Mouse (Mus musculus) liver, embryonic 11.5 days (tissue): ENCODE results near the gene Glis3. TPM values are rescaled to one million over a fixed set of nuclear protein-coding genes. Genes with fewer than 3 reads are reported as not detected.

Source experiments
- ATAC-seq: fragments of 200-750 bp; cut with Nextera tagmentation; replicated peaks from 2 replicates; pipeline ENCODE4 v1.8.0; 2017; ENCODE audit warnings: moderate number of reproducible peaks, mild to moderate bottlenecking, moderate TSS enrichment, moderate library complexity; ENCODE audit not compliant: low FRiP score
- DNase-seq: peaks from one replicate; pipeline ENCODE4 v3.0.0-alpha.2; 2017; ENCODE audit warnings: low spot score
- H3K27ac ChIP-seq: fragments of 300-500 bp; sonication (generic); 2 replicates; pipeline ENCODE4 v1.5.1; 2014; ENCODE audit warnings: mild to moderate bottlenecking, low read depth, low read length, control low read depth
- H3K27me3 ChIP-seq: fragments of 300-500 bp; sonication (generic); replicated peaks from 2 replicates; pipeline ENCODE4 v1.6.1; 2014; ENCODE audit warnings: low read length, mixed read lengths; ENCODE audit not compliant: control insufficient read depth, insufficient read depth
- H3K36me3 ChIP-seq: fragments of 300-500 bp; sonication (generic); 2 replicates; pipeline ENCODE4 v1.6.1; 2014; ENCODE audit warnings: mild to moderate bottlenecking, low read length, moderate library complexity, mixed read lengths; ENCODE audit not compliant: control insufficient read depth, insufficient read depth
- H3K4me1 ChIP-seq: fragments of 300-500 bp; sonication (generic); replicated peaks from 2 replicates; pipeline ENCODE4 v1.6.1; 2014; ENCODE audit warnings: low read length, mixed read lengths; ENCODE audit not compliant: control insufficient read depth, insufficient read depth
- H3K4me2 ChIP-seq: fragments of 300-500 bp; sonication (generic); 2 replicates; pipeline ENCODE4 v1.6.1; 2014; ENCODE audit warnings: mild to moderate bottlenecking, control low read depth, moderate library complexity
- H3K4me3 ChIP-seq: fragments of 300-500 bp; sonication (generic); 2 replicates; pipeline ENCODE4 v1.5.1; 2014; ENCODE audit warnings: low read depth, low read length, control low read depth
- H3K9ac ChIP-seq: fragments of 300-500 bp; sonication (generic); 2 replicates; pipeline ENCODE4 v1.6.1; 2014; ENCODE audit warnings: low read depth, low read length, control low read depth
- H3K9me3 ChIP-seq: fragments of 300-500 bp; sonication (generic); 2 replicates; pipeline ENCODE4 v1.6.1; 2016; ENCODE audit warnings: low read length, inconsistent platforms, mixed read lengths; ENCODE audit not compliant: control insufficient read depth
- WGBS: fragments of 180-500 bp; shearing (Covaris S2); extraction: QIAGEN DNeasy Blood & Tissue Kit; methylation state at CpG from one replicate; pipeline ENCODE4 v1.1.7; 2014; 5-methylcytosine and 5-hydroxymethylcytosine counted together
- polyA plus RNA-seq: library from polyadenylated mRNA; unstranded; fragments of >200 nt; fragmentation: Nextera tagmentation; extraction: Ambion mirVana; gene quantifications from 2 replicates; pipeline ENCODE4 v1.2.1, GENCODE M21; 2014

Gene Glis3
- polyA plus RNA-seq, 1 experiment from 2014 or later: 0.47 TPM

DNA sequence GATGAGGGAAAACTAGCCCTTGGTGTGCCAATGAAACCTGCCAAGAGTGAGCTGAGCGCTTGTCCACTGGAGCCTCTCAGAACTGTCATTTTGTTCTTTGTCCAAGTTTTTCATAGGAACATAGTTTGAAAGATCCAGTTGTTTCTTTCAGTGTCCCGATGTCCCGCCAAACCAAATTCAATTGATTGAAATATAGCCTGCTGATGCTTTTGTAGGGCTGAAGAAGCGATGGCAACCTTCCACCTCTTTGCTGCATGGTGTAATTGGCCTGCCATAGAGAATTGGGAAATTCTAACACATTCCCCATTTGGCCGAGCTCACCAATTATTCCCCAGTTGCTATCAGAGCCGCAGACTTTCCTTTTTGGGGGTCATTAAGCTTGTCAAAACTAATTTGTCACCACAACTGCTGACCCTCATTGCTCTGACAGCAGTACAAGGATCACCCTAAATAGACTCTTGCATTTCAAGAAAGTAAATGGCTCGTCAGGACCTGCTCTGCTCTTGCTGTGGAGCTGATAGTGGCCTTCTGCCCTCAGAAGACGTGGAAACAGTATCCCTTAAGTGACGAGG lies 299.1 kb downstream of the Glis3 start:
- WGBS: 65% methylated on average over 9 of the region's 9 CpGs
- no peak for DNase-seq

DNA sequence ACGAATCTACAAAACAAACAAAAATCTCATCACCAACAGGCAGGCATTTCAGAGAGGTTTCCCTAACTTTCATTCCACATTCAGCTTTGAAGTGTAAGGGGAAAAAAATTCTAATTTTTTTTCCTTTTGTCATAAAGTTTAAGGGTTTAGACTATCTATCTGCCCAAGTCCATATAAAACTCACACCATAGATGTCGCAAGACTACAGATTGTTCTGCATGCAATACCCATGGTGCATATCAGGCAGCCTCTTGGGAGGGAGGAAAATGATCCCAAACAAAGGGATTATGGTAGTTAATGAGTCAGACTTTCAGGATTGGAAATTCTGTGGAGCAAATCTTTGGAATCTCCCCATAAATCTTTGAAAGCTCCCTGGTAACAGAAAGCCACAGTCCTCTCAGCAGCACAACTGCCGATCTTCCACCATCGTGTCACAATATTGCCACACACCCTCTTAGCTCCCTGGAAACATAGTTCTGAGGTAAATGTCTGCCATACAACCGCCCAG lies 302.0 kb downstream of the Glis3 start:
- H3K9ac ChIP-seq: no peak overlapping the region
- no peaks in the 10 kb centered on the region for H3K27me3 ChIP-seq
- ATAC-seq (no peak), DNase-seq (no peak)
- no peak overlapping the region for H3K4me2 ChIP-seq
- H3K4me1 ChIP-seq: no peaks in the 10 kb centered on the region
- no peak overlapping the region for H3K27ac ChIP-seq
- H3K36me3 ChIP-seq: no peaks in the 10 kb centered on the region
- H3K4me3 ChIP-seq: no peak overlapping the region
- 78% methylated on average over 5 of the region's 5 CpGs for WGBS
- H3K9me3 ChIP-seq: no peaks in the 10 kb centered on the region

More for the DNA sequence above, 299.1 kb downstream of the Glis3 start:
- H3K9ac ChIP-seq: no peak overlapping the region
- H3K4me2 ChIP-seq: no peak overlapping the region
- H3K4me1 ChIP-seq: no peaks in the 10 kb centered on the region
- no peaks in the 10 kb centered on the region for H3K27me3 ChIP-seq
- H3K27ac ChIP-seq: no peak overlapping the region
- no peak overlapping the region for H3K4me3 ChIP-seq
- no peaks in the 10 kb centered on the region for H3K36me3 ChIP-seq
- no peaks in the 10 kb centered on the region for H3K9me3 ChIP-seq
- no peak for ATAC-seq

DNA sequence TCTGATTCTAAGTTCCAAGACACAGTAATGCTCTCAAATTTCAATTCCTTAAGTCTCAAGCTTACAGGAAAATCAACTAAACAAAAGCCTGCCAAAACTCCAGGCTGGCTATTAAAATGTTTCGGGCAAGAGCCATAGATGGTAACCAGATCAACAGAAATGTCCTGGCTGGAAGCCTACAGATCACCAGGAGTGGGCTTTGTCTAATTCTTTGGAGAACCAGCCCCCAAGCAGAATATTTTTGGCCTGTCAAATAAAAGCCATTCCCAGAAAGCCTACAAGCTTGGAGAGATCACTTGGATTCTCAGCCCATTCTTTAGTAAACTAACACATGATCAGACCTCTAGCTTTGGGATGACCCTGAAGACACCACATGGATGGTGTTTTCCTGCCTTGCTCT lies 303.5 kb downstream of the Glis3 start:
- DNase-seq (no peak), ATAC-seq (no peak)
- Histone ChIP-seq H3K27ac (no peak overlapping the region), H3K9ac (no peak overlapping the region), H3K9me3 (no peaks in the 10 kb centered on the region), H3K36me3 (no peaks in the 10 kb centered on the region), H3K27me3 (no peaks in the 10 kb centered on the region), H3K4me2 (no peak overlapping the region), H3K4me1 (no peaks in the 10 kb centered on the region), H3K4me3 (no peak overlapping the region)
- 79% methylated on average over 1 of the region's 1 CpGs for WGBS

- H3K4me2 ChIP-seq: no peak overlapping the region
- H3K36me3 ChIP-seq: no peaks in the 10 kb centered on the region
- H3K27ac ChIP-seq: no peak overlapping the region
- H3K4me1 ChIP-seq: no peaks in the 10 kb centered on the region
- H3K9me3 ChIP-seq: no peaks in the 10 kb centered on the region
- H3K4me3 ChIP-seq: no peak overlapping the region
- no peak overlapping the region for H3K9ac ChIP-seq
- H3K27me3 ChIP-seq: no peaks in the 10 kb centered on the region
- DNase-seq (no peak), ATAC-seq (no peak)
- WGBS: 81% methylated on average over 2 of the region's 2 CpGs
These were observed 304.1 kb downstream of the Glis3 start for GRCm38 (mm10) chr19:28375746-28376145.

DNA sequence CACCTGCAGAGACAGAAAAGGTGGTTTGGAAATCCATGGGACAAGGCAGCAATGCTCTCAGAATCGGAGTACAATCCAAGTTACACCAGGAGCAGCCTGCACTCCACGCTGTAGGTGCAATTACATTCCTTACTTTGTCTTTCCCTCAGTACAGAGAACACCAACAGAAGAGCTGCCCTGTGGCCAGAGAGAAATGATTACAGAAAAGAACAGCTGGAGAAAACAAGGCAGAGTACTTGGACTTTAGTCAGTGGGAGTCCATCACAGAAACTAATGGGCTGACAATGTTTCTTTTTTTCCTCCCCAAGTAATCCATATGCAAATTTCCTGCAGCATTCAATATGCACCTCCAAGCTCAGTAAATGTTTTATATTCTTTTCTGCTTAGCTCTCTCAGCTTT lies 305.4 kb downstream of the Glis3 start:
- H3K36me3 ChIP-seq: no peaks in the 10 kb centered on the region
- WGBS: 58% methylated on average over 2 of the region's 2 CpGs
- H3K4me3 ChIP-seq: no peak overlapping the region
- ATAC-seq (no peak), DNase-seq (no peak)
- H3K27me3 ChIP-seq: no peaks in the 10 kb centered on the region
- H3K4me1 ChIP-seq: no peaks in the 10 kb centered on the region
- no peak overlapping the region for H3K9ac ChIP-seq
- no peak overlapping the region for H3K27ac ChIP-seq
- H3K4me2 ChIP-seq: no peak overlapping the region
- H3K9me3 ChIP-seq: no peaks in the 10 kb centered on the region

- Histone ChIP-seq H3K9ac (no peak overlapping the region), H3K36me3 (no peaks in the 10 kb centered on the region), H3K27ac (no peak overlapping the region), H3K4me3 (no peak overlapping the region), H3K9me3 (no peaks in the 10 kb centered on the region), H3K27me3 (no peaks in the 10 kb centered on the region), H3K4me2 (no peak overlapping the region), H3K4me1 (no peaks in the 10 kb centered on the region)
- DNase-seq: no peak
- no peak for ATAC-seq
- WGBS: 79% methylated on average over 4 of the region's 4 CpGs
These were observed 311.7 kb downstream of the Glis3 start for GRCm38 (mm10) chr19:28368215-28368614.

GRCm38 (mm10) chr19:28367274-28367673 lies 312.6 kb downstream of the Glis3 start:
- no peaks in the 10 kb centered on the region for H3K9me3 ChIP-seq
- 85% methylated on average over 6 of the region's 6 CpGs for WGBS

GRCm38 (mm10) chr19:28366766-28367165 lies 313.1 kb downstream of the Glis3 start:
- no peak overlapping the region for H3K27ac ChIP-seq
- no peak overlapping the region for H3K4me3 ChIP-seq
- H3K9me3 ChIP-seq: no peaks in the 10 kb centered on the region
- H3K9ac ChIP-seq: no peak overlapping the region
- no peaks in the 10 kb centered on the region for H3K4me1 ChIP-seq
- no peaks in the 10 kb centered on the region for H3K36me3 ChIP-seq
- no peak overlapping the region for H3K4me2 ChIP-seq
- no peak for ATAC-seq
- H3K27me3 ChIP-seq: no peaks in the 10 kb centered on the region
- WGBS: 75% methylated on average over 1 of the region's 1 CpGs
- DNase-seq: no peak

More at GRCm38 (mm10) chr19:28367274-28367673, 312.6 kb downstream of the Glis3 start:
- no peak for ATAC-seq
- Histone ChIP-seq H3K9ac (no peak overlapping the region), H3K27ac (no peak overlapping the region), H3K4me3 (no peak overlapping the region), H3K27me3 (no peaks in the 10 kb centered on the region), H3K36me3 (no peaks in the 10 kb centered on the region), H3K4me1 (no peaks in the 10 kb centered on the region), H3K4me2 (no peak overlapping the region)
- DNase-seq: no peak

GRCm38 (mm10) chr19:28365897-28366296 lies 314.0 kb downstream of the Glis3 start:
- 41% methylated on average over 7 of the region's 7 CpGs for WGBS
- Histone ChIP-seq H3K27ac (no peak overlapping the region), H3K4me2 (no peak overlapping the region), H3K4me3 (no peak overlapping the region), H3K4me1 (no peaks in the 10 kb centered on the region), H3K9ac (no peak overlapping the region), H3K36me3 (no peaks in the 10 kb centered on the region), H3K9me3 (no peaks in the 10 kb centered on the region), H3K27me3 (no peaks in the 10 kb centered on the region)
- ATAC-seq: no peak
- no peak for DNase-seq
